Mouse (Mus musculus) heart, embryonic 13.5 days (tissue): ENCODE results near the gene Fam71a. TPM values are rescaled to one million over a fixed set of nuclear protein-coding genes. Genes with fewer than 3 reads are reported as not detected.
A peak's percentile ranks its signal among the peaks of the same experiment; 100 is the strongest.

ENCODE experiments used
- ATAC-seq: fragments of 200-750 bp; cut with Nextera tagmentation; 2 replicates; pipeline ENCODE4 v1.8.0; 2017; ENCODE audit warnings: moderate TSS enrichment; ENCODE audit not compliant: insufficient number of reproducible peaks, low FRiP score, low TSS enrichment; ENCODE audit errors: extremely low read depth
- H3K27ac ChIP-seq: fragments of 300-500 bp; sonication (generic); replicated peaks from 2 replicates; pipeline ENCODE4 v1.5.1; 2015; ENCODE audit warnings: moderate library complexity, mild to moderate bottlenecking, inconsistent platforms
- H3K27me3 ChIP-seq: fragments of 300-500 bp; sonication (generic); replicated peaks from 2 replicates; pipeline ENCODE4 v1.6.1; 2015; ENCODE audit warnings: mild to moderate bottlenecking, inconsistent platforms
- H3K36me3 ChIP-seq: fragments of 300-500 bp; sonication (generic); 2 replicates; pipeline ENCODE4 v1.6.1; 2015; ENCODE audit warnings: mild to moderate bottlenecking, inconsistent platforms
- H3K4me1 ChIP-seq: fragments of 300-500 bp; sonication (generic); 2 replicates; pipeline ENCODE4 v1.6.1; 2015; ENCODE audit warnings: inconsistent platforms
- H3K4me2 ChIP-seq: fragments of 300-500 bp; sonication (generic); 2 replicates; pipeline ENCODE4 v1.6.1; 2015; ENCODE audit warnings: inconsistent platforms, mild to moderate bottlenecking, moderate library complexity
- H3K4me3 ChIP-seq: fragments of 300-500 bp; sonication (generic); 2 replicates; pipeline ENCODE4 v1.5.1; 2015; ENCODE audit warnings: moderate library complexity, mild to moderate bottlenecking, inconsistent platforms
- H3K9ac ChIP-seq: fragments of 300-500 bp; sonication (generic); 2 replicates; pipeline ENCODE4 v1.6.1; 2015; ENCODE audit warnings: inconsistent platforms, mild to moderate bottlenecking, moderate library complexity
- H3K9me3 ChIP-seq: fragments of 300-500 bp; sonication (generic); 2 replicates; pipeline ENCODE4 v1.6.1; 2016; ENCODE audit warnings: inconsistent platforms
- WGBS: fragments of 180-500 bp; shearing (Covaris S2); methylation state at CpG from one replicate; pipeline ENCODE4 v1.1.7; 2015; ENCODE audit warnings: mixed read lengths; 5-methylcytosine and 5-hydroxymethylcytosine counted together
- polyA plus RNA-seq: library from polyadenylated mRNA; unstranded; fragments of >200 nt; fragmentation: Nextera tagmentation; extraction: Ambion mirVana; gene quantifications from 2 replicates; pipeline ENCODE4 v1.2.1, GENCODE M21; 2015

The Fam71a gene
- polyA plus RNA-seq, 1 experiment from 2014 or later = not detected

- WGBS = 80% methylated on average over 8 of the region's 8 CpGs
These were observed 23.6 kb downstream of the Fam71a start for GRCm38 (mm10) chr1:191140983-191141382.

GRCm38 (mm10) chr1:191138874-191139495 is 25.6 kb downstream of the Fam71a start:
- WGBS = 21% methylated on average over 7 of the region's 7 CpGs
- H3K27ac ChIP-seq = 0 out of 2 replicates have a peak overlapping the region, but pooled peaks have one; percentile 32

More at GRCm38 (mm10) chr1:191140983-191141382, 23.6 kb downstream of the Fam71a start:
- Histone ChIP-seq H3K4me3 (no peak overlapping the region), H3K27me3 (no peaks in the 10 kb centered on the region), H3K4me1 (peaks cover 9% of the 10 kb centered on the region; the same call in 1 of the 2 replicates), H3K36me3 (no peaks in the 10 kb centered on the region), H3K9me3 (0 out of 2 replicates have a peak, but pooled peaks cover 4% of the 10 kb centered on the region), H3K4me2 (no peak overlapping the region), H3K9ac (no peak overlapping the region), H3K27ac (no peak overlapping the region)
- ATAC-seq = no peak

DNA sequence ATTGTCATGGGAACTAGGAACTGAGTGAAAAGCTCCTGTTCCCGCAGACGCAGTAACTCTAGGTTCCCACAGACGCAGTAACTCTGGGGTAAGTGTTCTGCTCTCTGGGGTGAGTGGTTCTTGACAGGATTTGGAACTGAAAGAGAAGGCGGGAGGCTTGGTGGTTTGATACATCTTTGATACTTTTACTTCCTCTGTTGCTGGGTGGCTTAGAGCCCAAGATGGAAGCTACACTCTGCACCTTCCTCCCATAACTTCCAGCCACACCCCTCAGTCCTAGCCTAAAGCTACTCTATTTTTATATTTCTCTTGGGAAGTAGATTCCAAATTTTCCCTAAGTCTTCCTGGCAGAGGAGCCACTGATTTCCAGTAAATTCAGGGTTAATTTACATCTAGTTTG is 26.2 kb downstream of the Fam71a start:
- H3K27ac ChIP-seq = 0 out of 2 replicates have a peak overlapping the region, but pooled peaks have one; percentile 21

More at GRCm38 (mm10) chr1:191138874-191139495, 25.6 kb downstream of the Fam71a start:
- Histone ChIP-seq H3K9me3 (0 out of 2 replicates have a peak, but pooled peaks cover 4% of the 10 kb centered on the region), H3K36me3 (no peaks in the 10 kb centered on the region), H3K4me2 (no peak overlapping the region), H3K4me1 (peaks cover 9% of the 10 kb centered on the region; the same call in 1 of the 2 replicates), H3K27me3 (no peaks in the 10 kb centered on the region), H3K4me3 (no peak overlapping the region), H3K9ac (no peak overlapping the region)
- no peak; the same call in 1 of the 2 replicates for ATAC-seq

DNA sequence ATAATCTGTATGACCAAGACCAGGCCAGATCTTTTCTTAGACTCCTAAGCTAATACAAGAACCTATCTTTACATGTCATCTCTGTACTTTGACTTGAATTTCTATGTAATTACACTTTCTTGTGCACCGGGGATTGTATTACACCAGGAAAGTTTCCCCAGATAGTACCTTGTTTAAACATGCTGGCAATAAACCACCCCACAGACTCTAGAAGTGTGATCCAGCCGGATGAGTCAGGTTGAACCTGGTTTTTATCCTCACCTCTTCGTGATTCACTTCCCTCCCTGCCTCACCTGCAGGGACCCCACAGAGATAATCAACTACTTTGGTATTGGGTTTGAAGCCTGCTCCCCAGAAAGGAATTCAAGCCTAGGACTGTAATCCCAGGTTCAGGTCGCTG is 29.2 kb downstream of the Fam71a start:
- Histone ChIP-seq H3K4me2 (no peak overlapping the region), H3K9ac (no peak overlapping the region), H3K36me3 (no peaks in the 10 kb centered on the region), H3K4me3 (no peak overlapping the region), H3K4me1 (peaks cover 19% of the 10 kb centered on the region), H3K9me3 (no peaks in the 10 kb centered on the region), H3K27me3 (no peaks in the 10 kb centered on the region), H3K27ac (no peak overlapping the region)
- ATAC-seq = no peak
- 59% methylated on average over 4 of the region's 4 CpGs for WGBS

More for the DNA sequence above, 26.2 kb downstream of the Fam71a start:
- H3K36me3 ChIP-seq = no peaks in the 10 kb centered on the region
- 0 out of 2 replicates have a peak, but pooled peaks cover 4% of the 10 kb centered on the region for H3K9me3 ChIP-seq
- H3K4me3 ChIP-seq = no peak overlapping the region
- H3K9ac ChIP-seq = no peak overlapping the region
- peaks cover 9% of the 10 kb centered on the region; the same call in 1 of the 2 replicates for H3K4me1 ChIP-seq
- ATAC-seq = no peak
- WGBS = 90% methylated on average over 4 of the region's 4 CpGs
- H3K27me3 ChIP-seq = no peaks in the 10 kb centered on the region
- H3K4me2 ChIP-seq = no peak overlapping the region

GRCm38 (mm10) chr1:191132934-191133333 is 31.7 kb downstream of the Fam71a start:
- Histone ChIP-seq H3K27ac (0 out of 2 replicates have a peak overlapping the region, but pooled peaks have one; percentile 32), H3K9me3 (0 out of 2 replicates have a peak, but pooled peaks cover 11% of the 10 kb centered on the region), H3K36me3 (no peaks in the 10 kb centered on the region), H3K27me3 (no peaks in the 10 kb centered on the region), H3K4me1 (peaks cover 9% of the 10 kb centered on the region; the same call in 1 of the 2 replicates), H3K9ac (no peak overlapping the region), H3K4me2 (no peak overlapping the region), H3K4me3 (no peak overlapping the region)
- WGBS = 34% methylated on average over 5 of the region's 5 CpGs
- ATAC-seq = no peak

DNA sequence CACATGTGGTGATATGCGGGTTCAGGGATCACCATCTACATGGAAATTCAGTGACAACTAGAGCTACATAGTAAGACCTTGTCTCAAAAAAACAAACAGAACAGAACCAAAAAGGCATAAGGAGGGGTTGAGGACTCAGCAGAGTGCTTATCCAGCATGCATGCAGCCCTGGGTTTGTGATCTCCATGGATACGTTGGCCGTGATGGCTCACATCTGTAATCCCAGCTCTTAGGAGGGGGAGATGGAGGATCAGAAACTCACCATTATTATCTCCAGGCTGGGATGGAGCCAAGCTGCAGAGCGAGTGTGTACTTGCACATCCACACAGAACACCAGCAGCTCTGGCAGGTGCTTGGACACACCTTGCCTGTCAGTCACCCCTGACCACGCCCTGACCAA is 32.4 kb downstream of the Fam71a start:
- H3K27ac ChIP-seq = no peak overlapping the region
- 71% methylated on average over 5 of the region's 5 CpGs for WGBS
- ATAC-seq = no peak
- H3K9me3 ChIP-seq = 0 out of 2 replicates have a peak, but pooled peaks cover 11% of the 10 kb centered on the region
- no peaks in the 10 kb centered on the region for H3K27me3 ChIP-seq
- no peak overlapping the region for H3K4me3 ChIP-seq
- peaks cover 9% of the 10 kb centered on the region; the same call in 1 of the 2 replicates for H3K4me1 ChIP-seq
- H3K9ac ChIP-seq = no peak overlapping the region
- H3K4me2 ChIP-seq = no peak overlapping the region
- H3K36me3 ChIP-seq = no peaks in the 10 kb centered on the region

GRCm38 (mm10) chr1:191131692-191132091 is 32.9 kb downstream of the Fam71a start:
- WGBS = 78% methylated on average over 2 of the region's 2 CpGs
- no peak for ATAC-seq

DNA sequence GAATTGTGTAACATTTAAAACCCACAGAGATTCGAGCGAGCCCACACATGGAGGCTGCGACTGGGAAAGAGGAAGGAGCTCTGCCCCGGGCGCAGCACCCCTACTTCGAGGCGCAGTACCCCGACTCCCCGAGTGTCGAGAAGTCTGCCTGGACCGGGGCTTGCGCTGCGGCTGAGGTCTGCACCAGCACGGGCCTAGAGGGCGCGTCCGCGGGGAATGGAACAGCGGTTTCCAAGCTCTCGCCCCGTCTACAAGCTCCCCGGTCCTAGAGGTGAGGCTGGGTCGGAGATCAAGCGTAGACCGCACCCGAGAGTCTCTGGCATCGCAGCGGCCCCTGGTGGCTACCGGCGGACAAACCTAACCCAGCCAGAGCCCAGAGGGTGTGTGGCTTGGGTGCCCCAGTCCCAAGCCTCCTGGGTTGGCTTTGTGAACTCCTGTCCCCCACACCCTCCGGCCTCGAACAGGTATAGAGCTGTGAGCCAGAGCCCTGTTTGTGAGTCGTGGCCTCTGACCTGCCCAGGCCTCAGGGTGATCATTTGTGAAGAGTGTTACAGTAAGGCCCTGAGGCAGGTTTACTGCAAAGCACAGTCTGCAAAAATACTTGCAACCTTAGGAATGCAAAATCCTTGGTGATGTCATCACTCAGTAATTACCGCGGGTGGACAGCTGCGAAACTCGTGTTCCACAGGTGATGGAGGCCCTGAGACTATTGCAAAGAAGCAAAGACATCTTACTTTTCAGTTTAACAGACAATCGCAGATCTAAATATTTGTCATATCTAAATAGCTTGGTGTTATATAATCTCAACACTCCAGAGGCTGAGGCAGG is 38.6 kb downstream of the Fam71a start:
- ATAC-seq = peak; percentile 46; the same call in 1 of the 2 replicates
- Histone ChIP-seq H3K9me3 (0 out of 2 replicates have a peak, but pooled peaks cover 11% of the 10 kb centered on the region), H3K36me3 (no peaks in the 10 kb centered on the region), H3K4me2 (peak overlapping the region; percentile 72), H3K27me3 (peaks cover 11% of the 10 kb centered on the region; the same call in 1 of the 2 replicates), H3K4me1 (peaks cover 6% of the 10 kb centered on the region; the same call in 1 of the 2 replicates), H3K4me3 (peak overlapping the region; percentile 49), H3K27ac (no peak overlapping the region), H3K9ac (peak overlapping the region; percentile 72)
- WGBS = 12% methylated on average over 38 of the region's 38 CpGs

More at GRCm38 (mm10) chr1:191131692-191132091, 32.9 kb downstream of the Fam71a start:
- Histone ChIP-seq H3K4me2 (no peak overlapping the region), H3K4me3 (no peak overlapping the region), H3K27me3 (no peaks in the 10 kb centered on the region), H3K9ac (no peak overlapping the region), H3K36me3 (no peaks in the 10 kb centered on the region), H3K4me1 (peaks cover 9% of the 10 kb centered on the region; the same call in 1 of the 2 replicates), H3K9me3 (0 out of 2 replicates have a peak, but pooled peaks cover 11% of the 10 kb centered on the region), H3K27ac (no peak overlapping the region)

DNA sequence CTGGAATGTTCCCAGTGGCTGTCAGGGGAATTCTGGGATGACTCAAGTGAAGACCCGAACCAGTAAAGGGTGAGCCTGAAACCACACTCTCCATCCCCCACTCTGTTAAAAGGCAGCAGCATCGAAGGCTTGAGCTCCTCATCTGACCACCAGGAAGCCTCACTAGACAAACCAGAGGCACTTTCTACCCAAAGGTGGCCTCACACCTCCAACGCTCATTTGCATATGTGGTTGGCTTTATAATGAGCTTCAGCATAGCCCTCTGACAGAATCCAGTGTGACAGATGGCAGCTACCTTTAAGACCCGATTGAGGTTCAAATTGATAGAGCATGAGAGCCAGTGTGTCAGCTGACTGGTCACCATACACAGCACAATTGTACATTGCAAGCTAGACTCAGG is 40.3 kb downstream of the Fam71a start:
- Histone ChIP-seq H3K4me1 (peaks cover 6% of the 10 kb centered on the region; the same call in 1 of the 2 replicates), H3K36me3 (no peaks in the 10 kb centered on the region), H3K4me3 (no peak overlapping the region), H3K27me3 (peaks cover 11% of the 10 kb centered on the region; the same call in 1 of the 2 replicates), H3K4me2 (no peak overlapping the region), H3K27ac (no peak overlapping the region), H3K9ac (no peak overlapping the region), H3K9me3 (0 out of 2 replicates have a peak, but pooled peaks cover 2% of the 10 kb centered on the region)
- no peak for ATAC-seq
- 53% methylated on average over 4 of the region's 4 CpGs for WGBS

- H3K27me3 ChIP-seq = peaks cover 11% of the 10 kb centered on the region; the same call in 1 of the 2 replicates
- H3K36me3 ChIP-seq = no peaks in the 10 kb centered on the region
- H3K4me3 ChIP-seq = no peak overlapping the region
- no peak overlapping the region for H3K9ac ChIP-seq
- no peak for ATAC-seq
- H3K9me3 ChIP-seq = no peaks in the 10 kb centered on the region
- H3K4me2 ChIP-seq = no peak overlapping the region
- H3K4me1 ChIP-seq = peaks cover 11% of the 10 kb centered on the region; the same call in 1 of the 2 replicates
- WGBS = 81% methylated on average over 2 of the region's 2 CpGs
- no peak overlapping the region for H3K27ac ChIP-seq
These were observed 40.9 kb downstream of the Fam71a start for GRCm38 (mm10) chr1:191123696-191124095.

- no peaks in the 10 kb centered on the region for H3K36me3 ChIP-seq
- no peak overlapping the region for H3K4me3 ChIP-seq
- H3K9ac ChIP-seq = no peak overlapping the region
- peaks cover 11% of the 10 kb centered on the region; the same call in 1 of the 2 replicates for H3K27me3 ChIP-seq
- no peaks in the 10 kb centered on the region for H3K9me3 ChIP-seq
- H3K27ac ChIP-seq = no peak overlapping the region
- H3K4me2 ChIP-seq = no peak overlapping the region
- WGBS = 58% methylated on average over 3 of the region's 3 CpGs
- ATAC-seq = no peak
- peaks cover 11% of the 10 kb centered on the region; the same call in 1 of the 2 replicates for H3K4me1 ChIP-seq
These were observed 41.9 kb downstream of the Fam71a start for GRCm38 (mm10) chr1:191122744-191123143.
